Mouse (Mus musculus): ENCODE measurements around the gene Chid1.
A peak's percentile ranks its signal among the peaks of the same experiment; 100 is the strongest.

Chid1 gene

GRCm38 (mm10) chr7:141476226-141476980, 63.3 kb downstream of the Chid1 start:
- DNase-seq (ENCODE audit: low spot score): peak; percentile 93

DNA sequence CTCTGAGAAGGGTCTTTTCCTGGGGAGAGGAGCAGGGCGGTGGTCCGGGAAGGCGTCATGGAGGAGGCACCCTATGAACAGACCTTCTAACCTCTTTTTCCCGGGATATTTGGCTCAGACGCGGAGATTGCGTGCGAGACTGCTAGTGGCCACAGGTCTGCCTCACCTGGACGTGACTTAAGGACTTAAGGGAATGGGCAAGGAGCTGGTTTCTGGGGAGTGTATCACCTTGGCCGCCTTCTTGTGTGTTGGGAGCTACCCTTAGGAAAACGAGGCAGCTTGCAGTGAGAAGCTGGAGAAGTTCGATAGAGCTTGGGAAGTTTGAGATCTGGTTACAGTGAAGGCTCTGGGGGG, 63.9 kb downstream of the Chid1 start:
- DNase-seq (ENCODE audit: low spot score): no peak

DNA sequence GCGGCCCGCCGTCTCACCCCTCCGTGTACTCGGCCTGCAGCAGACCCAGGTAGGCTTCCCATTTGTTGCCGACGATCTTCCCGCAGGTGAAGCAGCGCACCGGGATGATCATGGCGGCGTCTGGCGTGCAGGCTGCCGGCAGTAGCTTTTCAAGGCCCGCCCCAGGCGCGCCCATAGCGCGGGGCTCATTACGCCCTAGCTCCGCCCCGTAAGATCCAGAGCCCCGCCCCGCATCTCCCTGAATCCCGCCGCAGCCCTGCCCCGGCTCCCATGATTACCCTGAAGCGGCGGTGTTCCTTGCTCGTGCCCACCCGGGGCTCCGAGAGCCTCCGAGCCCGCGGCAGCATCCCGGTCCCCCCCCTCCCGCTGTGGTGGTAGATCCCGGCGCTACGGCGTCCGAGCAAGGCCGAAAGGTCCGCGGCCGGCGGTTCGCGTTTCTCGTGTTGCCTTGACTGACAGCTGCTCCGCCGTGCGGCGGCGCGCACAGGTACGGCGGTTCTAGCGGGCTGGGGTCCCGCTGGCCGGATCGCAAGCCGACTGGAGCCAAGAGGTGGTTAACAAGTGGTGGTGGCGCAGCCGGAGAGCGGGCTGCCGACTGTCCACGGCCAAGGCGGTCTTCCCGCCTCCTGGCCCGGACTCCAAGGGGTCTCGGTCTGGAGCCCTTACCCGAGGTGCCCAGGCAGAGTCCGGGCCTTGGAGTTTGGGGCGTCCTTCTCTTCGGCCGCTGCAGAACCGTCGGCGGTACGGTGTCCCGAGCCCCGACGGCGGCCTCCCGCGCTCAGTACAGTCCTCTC, 64.4 kb downstream of the Chid1 start, which contains the start of the genes Polr2l and Tspan4:
Gene Polr2l, minus strand, starts transcription at position 122 of the 794 bp plus-strand sequence.
Gene Tspan4, plus strand, starts transcription at position 230 of the 794 bp plus-strand sequence.
- DNase-seq (ENCODE audit: low spot score): peak; percentile 86

GRCm38 (mm10) chr7:141474160-141474559, 65.5 kb downstream of the Chid1 start:
- no peak for DNase-seq (ENCODE audit: low spot score)

GRCm38 (mm10) chr7:141472763-141473162, 66.9 kb downstream of the Chid1 start:
- no peak for DNase-seq (ENCODE audit: low spot score)

DNA sequence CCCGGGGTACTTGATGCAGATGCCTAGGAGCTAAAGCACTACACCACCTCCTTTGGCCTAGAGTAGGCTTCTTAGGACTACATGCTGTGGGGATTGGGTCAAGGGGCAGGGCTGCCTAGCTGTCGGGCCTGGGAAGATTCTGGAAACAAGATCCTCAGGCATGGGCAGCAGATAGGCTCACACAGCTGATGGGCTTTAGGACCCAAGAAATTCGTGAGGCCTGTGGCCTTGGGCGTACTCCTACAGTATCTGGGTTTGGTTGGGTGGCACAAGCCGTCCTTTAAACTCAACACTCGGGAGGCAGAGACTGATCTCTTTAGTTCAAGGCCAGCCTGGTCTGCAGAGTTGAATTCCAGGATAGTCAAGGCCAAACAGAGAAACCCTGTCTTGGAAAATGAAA, 67.4 kb downstream of the Chid1 start:
- DNase-seq (ENCODE audit: low spot score): no peak

- DNase-seq (ENCODE audit: low spot score): no peak
These were observed 68.4 kb downstream of the Chid1 start for GRCm38 (mm10) chr7:141471236-141471635.

DNA sequence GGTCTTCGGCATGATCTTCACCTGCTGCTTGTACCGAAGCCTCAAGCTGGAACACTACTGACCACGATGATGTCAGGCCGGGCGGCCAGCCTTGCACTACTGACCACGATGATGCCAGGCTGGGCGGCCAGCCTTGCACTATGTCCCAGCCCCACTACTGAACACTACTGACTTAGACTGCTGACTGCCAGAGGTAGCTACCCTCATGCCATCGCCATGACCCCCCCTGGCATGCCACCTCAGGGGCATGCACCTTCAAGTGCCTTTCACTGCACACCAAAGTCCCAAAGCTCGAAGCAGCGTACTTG, 69.1 kb downstream of the Chid1 start:
- no peak for DNase-seq (ENCODE audit: low spot score)

DNA sequence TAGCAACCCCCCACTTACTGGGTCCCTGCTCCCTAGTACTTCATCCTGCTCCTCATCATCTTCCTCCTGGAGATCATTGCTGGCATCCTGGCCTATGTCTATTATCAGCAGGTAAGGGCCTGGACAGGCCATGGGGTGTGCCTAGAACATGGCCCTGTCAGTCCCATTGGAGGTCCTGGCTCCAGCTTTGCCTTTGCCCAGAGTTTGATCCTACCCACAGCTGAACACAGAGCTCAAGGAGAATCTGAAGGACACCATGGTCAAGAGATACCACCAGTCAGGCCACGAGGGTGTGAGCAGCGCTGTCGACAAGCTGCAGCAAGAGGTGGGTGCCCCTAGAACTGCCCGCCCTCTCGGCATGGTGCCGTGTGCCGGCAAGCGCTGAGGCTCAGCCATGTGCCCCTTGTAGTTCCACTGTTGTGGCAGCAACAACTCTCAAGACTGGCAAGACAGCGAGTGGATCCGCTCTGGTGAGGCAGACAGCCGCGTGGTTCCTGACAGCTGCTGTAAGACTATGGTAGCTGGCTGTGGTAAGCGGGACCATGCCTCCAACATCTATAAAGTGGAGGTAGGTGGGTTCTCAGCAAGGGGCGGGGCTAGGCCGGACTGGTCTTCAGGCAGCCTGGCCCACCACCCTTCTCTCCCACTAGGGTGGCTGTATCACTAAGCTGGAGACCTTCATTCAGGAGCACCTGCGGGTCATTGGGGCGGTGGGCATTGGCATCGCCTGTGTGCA, 69.6 kb downstream of the Chid1 start:
- no peak for DNase-seq (ENCODE audit: low spot score)

DNA sequence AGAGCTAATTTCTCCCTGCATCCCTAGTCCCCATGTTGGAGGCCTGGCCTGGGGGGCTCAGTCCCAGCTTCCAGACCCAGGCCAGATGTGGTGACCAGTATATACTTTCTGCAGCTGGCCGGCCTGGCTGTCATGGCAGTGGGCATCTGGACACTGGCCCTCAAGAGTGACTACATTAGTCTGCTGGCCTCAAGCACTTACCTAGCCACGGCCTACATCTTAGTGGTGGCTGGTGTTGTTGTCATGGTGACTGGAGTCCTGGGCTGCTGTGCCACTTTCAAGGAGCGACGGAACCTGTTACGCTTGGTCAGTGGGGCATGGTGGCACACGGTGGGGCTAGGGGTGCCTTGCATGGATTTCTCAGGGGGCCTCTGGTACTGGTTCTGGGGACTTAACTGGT, 70.3 kb downstream of the Chid1 start:
- DNase-seq (ENCODE audit: low spot score): no peak

DNA sequence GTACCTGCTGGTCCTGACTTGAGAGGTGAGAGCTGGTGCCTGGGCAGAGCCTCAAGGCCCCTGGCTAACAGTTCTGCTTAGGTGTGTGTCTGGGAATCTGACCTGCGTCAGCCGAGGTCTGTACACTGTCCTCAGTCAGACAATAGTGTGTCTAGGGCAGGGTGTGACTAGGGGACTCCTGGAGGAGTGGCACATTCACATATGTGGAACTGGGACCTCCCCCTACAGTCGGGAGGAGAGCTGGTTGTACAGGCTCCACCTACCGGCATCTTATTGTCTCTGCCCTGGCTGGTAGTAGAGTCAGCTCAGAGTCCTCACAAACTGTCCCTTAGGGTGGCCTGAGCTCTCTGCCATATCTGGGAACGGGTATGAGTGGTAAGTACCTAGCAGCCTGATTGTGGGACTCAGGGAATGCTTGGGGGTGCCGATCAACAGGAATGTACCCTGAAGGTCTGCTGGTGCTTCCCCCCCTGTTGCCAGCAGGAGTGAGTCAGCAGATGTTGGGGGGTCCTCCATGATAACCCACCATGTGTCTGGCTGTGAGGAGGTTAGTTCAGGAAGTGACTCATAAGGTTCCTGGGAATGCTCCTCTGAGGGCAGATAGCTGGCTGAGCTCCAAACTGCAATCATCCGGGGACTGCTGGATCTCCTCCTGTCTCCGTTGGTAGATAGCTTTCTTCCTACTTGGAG, 71.0 kb downstream of the Chid1 start:
- peak; percentile 87 for DNase-seq (ENCODE audit: low spot score)

DNA sequence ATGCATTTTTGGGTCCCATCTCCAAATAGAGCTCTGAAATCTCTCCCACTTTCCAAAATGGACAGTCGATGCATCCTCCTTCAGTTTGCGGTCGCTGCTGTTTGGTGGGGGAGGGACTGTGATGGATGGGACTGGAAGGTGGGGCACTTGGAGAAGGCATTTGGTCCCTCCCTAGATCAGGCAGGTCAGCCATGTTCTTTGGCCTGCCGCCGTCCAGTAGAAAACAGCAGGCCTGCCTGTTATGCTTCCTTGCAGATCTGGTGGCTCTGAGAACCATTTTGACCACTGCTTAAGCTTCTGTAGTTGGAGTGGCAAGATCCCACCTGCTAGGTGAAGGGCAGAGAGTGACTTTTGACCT, 71.5 kb downstream of the Chid1 start:
- DNase-seq (ENCODE audit: low spot score): no peak

DNA sequence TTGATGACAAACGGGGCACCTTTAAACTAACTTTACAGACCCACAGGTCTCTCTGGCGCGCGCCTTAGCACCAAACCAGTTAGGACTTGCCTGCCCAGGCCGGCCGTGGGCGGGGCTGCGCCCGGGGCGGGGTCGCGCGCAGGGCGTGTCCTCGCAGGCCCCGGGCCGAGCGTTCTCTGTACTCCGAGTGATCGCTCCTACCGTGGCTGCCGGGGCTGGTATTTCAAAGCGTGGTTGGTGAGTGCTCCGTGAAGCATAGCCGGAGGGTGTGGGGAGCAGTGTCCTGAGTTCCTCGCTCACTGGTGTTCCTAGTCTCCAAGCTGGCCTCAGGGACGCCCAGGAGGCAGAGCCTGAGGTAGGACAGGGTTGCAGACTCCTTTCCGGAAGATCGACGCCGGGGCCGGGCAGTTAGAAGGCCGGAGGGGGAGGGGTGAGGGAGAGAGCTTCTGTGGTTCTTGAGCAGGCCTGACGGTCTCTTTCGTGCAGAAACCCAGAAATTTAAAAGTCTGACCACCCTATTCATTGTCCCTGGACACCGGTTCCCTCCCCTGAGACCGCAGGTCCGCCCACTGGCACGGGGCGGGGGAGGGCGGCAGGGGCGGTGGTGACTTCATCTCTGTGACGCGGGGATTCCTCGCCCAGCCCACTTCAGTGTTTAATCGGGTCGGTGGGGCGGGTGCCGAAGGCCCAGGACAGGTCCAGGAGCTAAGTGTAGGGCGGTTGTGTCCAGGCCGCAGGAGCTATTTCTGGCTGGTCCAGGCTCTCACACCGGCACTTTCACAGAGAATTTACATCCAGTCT, 72.2 kb downstream of the Chid1 start, which contains the start of gene Cd151:
Gene Cd151, plus strand, starts transcription at position 163 of the 801 bp plus-strand sequence.
- DNase-seq (ENCODE audit: low spot score): peak; percentile 91

- DNase-seq (ENCODE audit: low spot score): no peak
These were observed 73.0 kb downstream of the Chid1 start for GRCm38 (mm10) chr7:141466607-141467148.

DNA sequence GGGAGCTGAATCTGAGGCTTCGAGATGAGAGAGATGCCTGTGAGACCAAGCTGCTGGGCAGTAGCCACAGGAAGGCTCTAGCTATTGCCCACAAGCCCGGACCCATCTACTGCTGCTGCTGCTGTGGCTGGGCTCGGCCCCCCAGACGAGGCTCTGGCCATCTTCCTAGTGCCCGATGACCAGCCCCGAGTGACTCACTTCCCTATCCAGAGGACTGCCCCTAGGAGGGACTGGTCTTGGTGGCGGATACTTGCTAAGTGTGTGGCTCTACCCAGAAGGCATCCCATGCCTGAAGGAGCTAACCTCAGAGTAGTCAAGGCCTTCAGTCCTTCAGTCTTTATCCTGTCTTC, 73.6 kb downstream of the Chid1 start:
- no peak for DNase-seq (ENCODE audit: low spot score)

GRCm38 (mm10) chr7:141465388-141466044, 74.1 kb downstream of the Chid1 start:
- DNase-seq (ENCODE audit: low spot score): no peak

- DNase-seq (ENCODE audit: low spot score): peak; percentile 56
These were observed 75.0 kb downstream of the Chid1 start for GRCm38 (mm10) chr7:141464603-141465201.

GRCm38 (mm10) chr7:141463824-141464602, 75.6 kb downstream of the Chid1 start:
- DNase-seq (ENCODE audit: low spot score): peak; percentile 91

- peak; percentile 90 for DNase-seq (ENCODE audit: low spot score)
These were observed 77.3 kb downstream of the Chid1 start for GRCm38 (mm10) chr7:141462333-141462821.

Measured in lung, postnatal 25 days (tissue).